Mouse (Mus musculus) G1E-ER4 (cell line): ENCODE data around the gene Nme3. TPM values are rescaled to one million over a fixed set of nuclear protein-coding genes. Genes with fewer than 3 reads are reported as not detected.

Source experiments
- GATA1 ChIP-seq: IDR thresholded peaks from one replicate; pipeline ENCODE4 v1.8.0; 2012; ENCODE audit warnings: low read length, inconsistent platforms
- polyA plus RNA-seq: library from polyadenylated mRNA; stranded (reverse); fragments of >175 nt; gene quantifications from 2 replicates; pipeline ENCODE4 v1.2.3, GENCODE M21; 2012

Gene Nme3
- polyA plus RNA-seq, 1 experiment, result 35.4 TPM

DNA sequence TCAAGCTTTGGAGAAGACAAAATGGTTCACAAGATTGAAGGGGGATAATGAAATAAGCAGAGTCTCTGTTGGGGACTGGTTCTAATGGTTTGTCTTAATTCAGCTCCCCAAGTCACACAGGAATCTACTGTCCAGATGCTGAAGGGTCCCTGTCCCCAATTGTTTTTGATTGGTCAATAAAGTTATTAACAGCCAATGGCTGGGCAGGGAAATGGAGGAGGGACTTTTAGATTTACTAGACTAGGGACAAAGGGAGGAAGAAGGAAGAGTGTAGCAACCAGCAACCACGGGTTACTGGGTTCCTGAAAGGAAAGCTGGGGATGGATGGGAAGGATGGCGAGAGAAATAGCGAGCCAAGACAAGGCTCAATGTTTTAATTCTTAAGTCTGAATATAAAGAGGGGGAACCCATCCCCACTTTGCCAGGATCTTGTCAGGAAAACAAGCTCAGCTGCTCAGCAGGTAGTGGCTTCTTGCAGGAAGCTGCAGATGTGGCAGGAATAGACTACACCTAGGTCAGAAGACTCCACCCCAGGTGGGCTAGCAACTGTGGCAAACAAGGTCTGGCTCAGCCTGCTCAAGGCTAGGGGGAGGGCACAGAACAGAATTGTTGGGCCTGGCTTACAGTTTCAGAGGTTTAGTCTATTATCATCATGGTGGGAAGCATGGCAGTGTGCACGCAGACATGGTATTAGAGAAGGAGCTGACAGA lies 22.4 kb upstream of the Nme3 start:
- TF ChIP-seq GATA1, result no peak

DNA sequence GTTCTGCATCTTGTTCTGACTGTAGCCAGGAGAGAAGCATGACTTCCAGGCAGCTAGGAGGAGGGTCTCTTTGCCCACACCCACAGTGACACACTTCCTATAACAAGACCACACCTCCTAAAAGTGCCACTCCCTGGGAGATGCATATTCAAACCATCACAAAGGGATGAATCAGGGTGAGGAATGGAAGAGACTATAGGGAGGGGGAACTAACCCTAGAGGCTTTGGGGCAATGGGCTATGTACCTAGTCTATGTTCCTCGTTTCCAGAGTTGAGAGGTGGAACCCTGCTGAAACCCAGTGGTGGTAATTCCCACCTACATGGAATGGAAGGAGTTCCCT lies 21.9 kb upstream of the Nme3 start:
- no peak for TF ChIP-seq GATA1

DNA sequence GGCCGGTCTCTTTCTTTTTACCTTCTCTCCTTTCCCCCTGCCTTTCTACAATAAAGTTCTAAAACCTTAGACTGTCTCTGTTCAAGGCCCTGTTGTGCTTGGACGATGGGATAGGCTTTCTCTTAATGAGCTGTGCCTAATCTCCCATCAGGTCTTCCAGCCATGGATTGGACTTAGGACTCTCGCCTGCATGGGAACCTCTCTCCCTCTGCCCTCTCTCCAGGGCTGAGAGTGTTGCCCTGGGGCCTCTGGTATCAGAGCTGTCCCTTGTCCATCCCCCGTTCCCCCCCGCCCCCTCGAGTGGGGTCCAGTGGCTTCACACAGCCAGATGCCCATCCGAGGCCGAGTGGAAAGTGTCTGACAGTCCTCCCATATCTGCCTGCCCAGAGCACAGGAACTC lies 21.3 kb upstream of the Nme3 start:
- TF ChIP-seq GATA1, result no peak

DNA sequence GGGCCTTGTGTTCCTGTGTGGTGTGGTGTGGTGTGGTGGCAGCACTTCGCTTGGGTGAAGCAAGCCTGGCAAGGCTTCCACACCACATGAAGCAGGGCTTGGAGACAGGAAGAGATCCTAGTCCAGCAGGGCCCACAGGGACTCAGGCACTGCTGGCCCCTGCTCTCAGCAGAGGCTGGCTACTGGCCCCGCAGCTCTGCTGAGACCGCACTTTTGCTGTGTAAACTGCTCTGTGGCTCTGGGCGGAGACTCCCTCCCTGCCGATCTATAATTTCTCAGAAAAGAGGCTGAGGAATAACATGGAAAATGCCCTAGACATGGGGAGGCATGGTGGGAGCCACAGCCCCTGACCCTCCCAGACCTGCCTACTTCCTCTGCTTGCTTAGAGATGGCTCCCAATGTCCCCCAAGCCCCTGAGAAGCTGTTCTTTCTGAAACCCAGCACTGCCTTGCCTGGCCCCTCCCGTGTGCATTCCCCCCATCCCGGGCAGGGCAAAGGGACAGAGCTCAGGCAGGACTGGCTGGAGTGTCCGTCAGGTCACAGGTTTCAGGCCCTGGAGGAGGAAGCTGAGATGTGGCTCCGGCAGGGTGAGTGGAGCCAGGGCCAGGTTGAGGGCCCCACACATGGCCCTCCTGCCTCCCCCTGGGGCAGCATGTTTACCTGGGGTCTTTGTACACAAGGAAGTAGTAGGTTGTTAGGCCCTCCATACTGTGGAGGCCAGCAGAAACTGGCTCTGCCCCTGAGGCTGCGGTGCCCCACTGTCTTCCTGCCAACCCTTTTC lies 18.8 kb upstream of the Nme3 start:
- no peak for TF ChIP-seq GATA1

DNA sequence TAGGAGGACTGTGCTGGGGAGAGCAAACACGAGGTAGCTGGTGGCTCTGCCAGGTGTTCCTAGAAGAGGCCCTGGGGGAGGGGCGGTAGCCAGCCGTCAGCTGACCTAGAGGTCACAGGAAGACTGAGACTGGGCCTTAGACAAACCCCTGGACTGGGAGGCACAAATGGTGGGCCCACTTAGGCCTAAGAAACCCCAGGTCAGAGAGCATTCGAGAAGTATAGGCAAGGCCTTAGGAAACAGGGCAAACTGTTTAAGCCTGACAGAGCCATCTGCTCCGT lies 18.2 kb upstream of the Nme3 start:
- no peak for TF ChIP-seq GATA1

DNA sequence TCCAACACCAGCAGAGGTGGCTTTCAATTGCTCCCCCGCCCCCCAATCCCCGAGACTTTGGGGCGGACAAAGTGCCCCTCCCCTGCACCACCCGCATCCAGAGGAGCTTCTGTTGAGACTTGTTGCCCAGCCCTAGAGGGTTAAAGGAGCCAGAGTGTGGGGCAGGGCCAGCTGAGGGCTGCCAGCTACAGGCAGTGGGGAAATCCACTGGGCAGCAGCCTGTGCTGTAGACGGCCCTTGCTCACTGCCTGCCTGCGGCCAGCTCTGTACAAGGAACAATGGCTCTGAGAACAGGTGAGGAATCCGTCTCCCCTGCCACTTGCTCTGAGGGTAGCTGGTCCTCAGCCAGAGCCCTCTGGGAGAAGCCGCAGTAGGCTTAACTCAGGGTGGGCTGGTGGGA lies 17.8 kb upstream of the Nme3 start:
- TF ChIP-seq GATA1, result no peak

DNA sequence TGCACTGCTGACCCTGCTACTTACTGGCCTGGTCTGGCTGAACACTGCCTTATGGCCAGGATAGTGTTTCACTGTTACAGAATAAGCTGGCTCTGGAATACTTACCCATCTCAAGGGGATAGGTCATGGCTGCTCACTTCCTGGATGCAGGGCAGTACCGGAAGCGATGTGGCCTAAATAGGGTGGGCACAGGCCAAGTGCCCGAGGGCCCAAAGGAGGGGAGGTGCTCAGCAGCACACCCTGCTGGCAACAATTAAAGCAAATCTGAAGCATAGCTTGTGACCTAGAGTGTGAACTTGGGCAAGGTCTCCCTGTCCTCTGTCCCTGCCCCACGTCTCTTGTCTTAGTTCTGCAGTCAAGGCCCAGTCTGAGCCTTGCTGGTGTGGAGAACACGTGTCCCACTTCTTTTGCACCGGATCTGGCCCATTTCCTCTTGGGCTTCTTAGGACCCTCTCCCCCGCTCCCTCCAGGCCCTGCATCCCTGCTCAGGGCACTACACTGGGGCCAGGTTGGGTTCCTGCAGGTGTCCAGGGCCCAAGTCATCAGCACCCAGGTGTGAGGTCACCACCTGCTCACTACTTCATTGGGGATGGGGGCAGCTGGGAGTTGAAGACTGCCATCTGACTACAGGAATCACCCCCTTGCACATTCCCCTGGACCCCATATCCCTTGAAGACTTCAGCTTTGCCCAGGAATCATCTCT lies 14.4 kb upstream of the Nme3 start:
- no peak for TF ChIP-seq GATA1

DNA sequence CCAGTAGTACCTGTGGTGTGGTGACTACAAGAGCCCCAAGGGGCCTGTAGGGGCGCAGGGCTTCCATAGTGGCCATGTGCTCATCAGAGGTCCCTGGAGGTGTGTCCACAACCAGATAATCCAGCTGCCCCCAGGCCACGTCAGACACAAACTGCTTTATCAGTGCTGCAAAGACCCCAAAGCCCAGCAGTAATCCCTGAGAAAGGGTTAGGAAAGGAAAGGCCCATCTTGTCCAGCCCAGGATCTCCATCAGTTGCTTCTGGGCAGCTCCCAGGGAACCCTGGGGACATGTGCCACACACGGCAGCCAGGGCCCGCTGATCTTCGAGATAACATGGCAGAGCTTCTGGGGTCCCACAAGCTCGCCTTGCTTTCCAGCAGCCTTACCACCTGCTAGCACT lies 11.9 kb upstream of the Nme3 start:
- TF ChIP-seq GATA1, result no peak

DNA sequence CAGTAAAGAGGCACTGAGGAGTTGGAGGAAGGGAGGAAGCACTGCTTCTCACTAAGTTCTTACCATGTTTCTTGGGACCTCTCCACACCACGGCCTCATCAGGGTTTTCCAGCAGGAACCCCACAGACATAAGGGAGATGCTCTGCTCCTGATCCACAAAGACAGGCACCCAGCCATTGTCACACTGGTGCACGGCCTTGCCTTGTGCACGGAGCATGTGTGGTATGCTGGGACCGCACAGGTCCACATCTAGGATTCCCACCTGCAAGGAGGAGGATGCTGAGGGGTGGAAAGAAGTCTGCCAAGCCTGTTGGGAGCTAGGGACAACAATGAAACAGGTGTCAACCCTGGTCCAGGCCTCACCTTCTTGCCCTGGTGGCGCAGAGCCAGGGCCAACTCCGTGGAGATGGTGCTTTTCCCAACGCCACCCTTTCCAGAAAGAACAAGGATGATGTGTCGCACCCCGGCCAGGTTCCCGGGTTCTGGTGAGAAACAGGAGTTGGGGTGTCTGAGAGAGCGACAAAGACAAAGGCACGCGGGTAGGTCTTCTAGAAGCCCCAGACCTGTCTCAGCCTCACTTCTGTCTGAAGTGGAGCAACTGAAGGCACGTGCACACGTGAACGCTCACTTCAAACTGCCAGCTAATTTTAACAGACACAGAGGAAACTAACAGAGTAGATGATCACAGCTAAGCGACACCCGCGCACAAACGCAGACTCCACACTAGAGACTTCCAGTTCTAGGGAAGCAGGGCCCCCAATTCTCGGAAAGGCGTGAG lies 10.8 kb upstream of the Nme3 start:
- no peak for TF ChIP-seq GATA1

DNA sequence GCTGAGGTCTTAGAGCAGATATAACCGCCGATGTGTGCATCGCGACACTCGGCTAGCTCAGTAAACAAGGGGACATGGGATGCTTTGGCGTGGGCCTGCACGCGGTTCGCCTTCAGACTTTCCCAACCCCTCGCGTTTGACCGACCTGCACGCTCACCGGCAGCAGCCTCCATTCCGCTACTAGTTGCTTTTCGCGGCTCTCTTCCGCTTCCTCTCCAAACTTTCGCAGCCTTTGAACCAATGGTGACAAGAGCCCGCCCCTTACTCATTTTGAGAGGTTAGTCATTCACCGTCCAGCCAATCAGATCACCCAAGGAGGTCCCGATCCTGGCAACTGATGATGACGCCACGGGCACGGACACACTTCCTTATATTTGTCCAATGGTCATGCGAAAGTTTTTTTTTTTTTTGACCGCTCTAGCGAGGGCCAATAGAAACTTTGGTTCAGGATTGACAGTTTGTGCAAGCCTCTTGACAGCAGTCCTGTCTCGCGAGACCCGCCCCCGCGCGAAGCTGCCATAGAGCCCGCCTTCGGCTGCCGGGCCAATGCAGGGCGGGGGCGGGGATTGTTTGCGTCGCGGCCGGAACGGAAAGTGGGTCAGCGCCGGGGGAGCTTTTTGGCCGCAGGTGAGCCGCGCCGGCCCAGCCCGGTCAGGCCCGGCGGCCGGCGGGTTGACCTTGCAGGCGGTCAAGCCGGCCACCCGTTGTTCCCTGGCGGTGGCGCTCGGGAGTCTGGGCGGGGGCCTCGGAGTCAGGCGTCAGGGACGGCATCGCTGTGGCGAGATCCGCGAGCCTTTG lies 10.0 kb upstream of the Nme3 start, which contains the start of the genes Nubp2 and Spsb3:
Nubp2 (minus strand) TSS at position 216 of the 798 bp plus-strand sequence.
Spsb3 (plus strand) TSS at position 510 of the 798 bp plus-strand sequence.
- TF ChIP-seq GATA1, result no peak

DNA sequence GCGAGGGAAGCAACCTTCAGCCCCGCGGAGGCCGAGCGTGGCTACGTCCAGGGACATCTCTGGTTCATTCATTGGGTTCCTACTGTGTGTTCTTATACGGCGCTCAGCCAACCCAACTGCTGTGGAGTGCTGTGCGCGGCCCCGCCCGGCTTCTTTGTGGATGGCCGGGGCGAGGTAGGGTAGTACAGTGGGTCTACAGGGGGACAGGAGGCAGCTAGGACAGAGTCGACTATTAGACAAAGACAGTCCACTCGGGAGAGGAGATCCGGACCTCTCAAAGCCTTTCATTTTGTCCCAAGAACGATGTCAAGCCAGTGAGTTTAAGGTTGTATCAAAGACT lies 9.4 kb upstream of the Nme3 start:
- TF ChIP-seq GATA1, result no peak

DNA sequence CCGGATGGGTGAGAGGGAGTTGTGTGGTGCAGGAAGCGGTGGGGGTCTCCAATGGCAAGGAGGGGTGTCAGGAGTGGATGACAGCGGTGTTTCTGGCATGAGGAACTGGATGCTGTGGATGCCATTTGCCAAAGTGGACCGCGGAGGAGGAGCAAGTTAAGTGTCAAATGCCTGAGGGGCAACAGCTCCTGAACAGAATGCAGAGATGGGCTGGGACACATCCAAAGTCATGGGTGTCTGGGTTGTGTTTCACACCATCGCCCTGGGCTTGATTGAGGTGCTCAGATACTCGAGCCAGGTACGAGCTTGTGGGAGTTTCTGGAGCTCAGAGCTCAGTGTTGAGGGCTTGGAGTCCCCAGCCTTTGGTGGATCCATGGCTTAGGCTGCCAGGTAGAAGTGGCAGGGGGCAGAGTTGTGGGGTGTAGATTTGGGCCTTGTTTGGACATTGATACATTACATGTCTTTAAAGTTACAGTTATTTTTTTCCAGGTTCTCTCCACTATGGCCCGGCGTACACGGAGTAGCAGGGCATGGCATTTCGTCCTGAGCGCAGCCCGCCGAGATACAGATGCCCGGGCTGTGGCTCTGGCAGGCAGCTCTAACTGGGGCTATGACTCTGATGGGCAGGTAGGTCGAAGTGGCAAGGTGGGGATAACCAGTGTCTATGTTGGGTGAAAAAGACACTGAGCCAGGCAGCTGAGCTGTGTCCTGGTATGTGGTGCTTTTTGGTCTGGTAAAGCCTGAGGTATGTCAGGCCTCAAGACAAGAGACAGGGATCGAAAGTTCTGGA lies 8.8 kb upstream of the Nme3 start:
- TF ChIP-seq GATA1, result no peak

DNA sequence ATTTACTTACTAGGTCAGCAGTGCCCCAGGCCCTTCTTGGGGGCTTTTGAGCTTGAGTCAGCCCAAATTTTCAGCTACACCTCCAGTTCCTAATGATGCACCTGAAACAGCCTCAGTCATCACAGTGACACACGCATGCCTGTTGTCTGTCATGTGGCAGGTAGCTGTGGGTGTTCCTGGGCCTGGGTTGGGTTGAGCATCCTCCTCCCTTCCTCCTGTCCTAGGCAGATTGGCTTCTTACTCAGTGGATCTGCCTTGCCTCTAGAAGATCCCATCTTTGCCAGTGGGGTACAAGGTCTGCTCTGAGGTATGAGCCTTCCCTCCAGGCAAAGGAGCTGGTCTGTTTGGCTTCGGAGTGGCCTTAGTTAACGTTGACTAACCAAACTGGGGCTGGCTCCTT lies 7.4 kb upstream of the Nme3 start:
- no peak for TF ChIP-seq GATA1
